Mouse (Mus musculus) right cerebral cortex, adult 2 months (tissue): ENCODE measurements at regions not wholly inside any gene's neighbourhood (a gene's known extent, or its start where the extent isn't known, plus 50 kb on each side); places are given as distances from the start of the nearest gene placed in this dataset.

Experiments used
- DNase-seq, 2 experiments: peaks; one replicate each; pipeline ENCODE4 v3.0.0; 2021 to 2022; ENCODE audit warnings: low spot score in 2 of 2

DNA sequence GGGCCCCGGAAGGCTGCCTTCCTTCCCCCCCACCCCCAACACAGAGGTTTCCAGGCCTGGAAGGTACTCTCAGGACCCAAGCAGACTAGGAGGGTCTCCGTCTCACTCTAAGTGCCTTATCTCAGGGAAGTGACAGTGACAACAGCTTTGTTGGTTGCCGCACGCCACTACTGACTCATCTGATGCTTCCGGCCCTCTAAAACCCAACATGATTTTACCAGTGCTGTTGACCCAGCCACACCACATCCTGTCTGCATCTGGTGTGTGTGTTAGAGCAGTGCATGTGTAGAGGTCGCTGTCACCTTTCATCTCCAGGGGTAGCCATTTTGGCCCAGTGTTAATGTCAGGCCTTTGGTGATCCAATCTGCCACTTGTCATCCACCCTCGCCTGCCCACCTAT is 206.5 kb downstream of the Rplp1 start:
- no peak for DNase-seq

GRCm38 (mm10) chr9:61707296-61707695 is 207.0 kb downstream of the Rplp1 start:
- DNase-seq, result no peak

- no peak for DNase-seq
Observed at GRCm38 (mm10) chr9:61706263-61706755, 208.0 kb downstream of the Rplp1 start.

- peak; percentile 63 to 68 for DNase-seq
Observed at GRCm38 (mm10) chr9:61705586-61706233, 208.6 kb downstream of the Rplp1 start.

GRCm38 (mm10) chr9:61703301-61703700 is 211.0 kb downstream of the Rplp1 start:
- no peak for DNase-seq

DNA sequence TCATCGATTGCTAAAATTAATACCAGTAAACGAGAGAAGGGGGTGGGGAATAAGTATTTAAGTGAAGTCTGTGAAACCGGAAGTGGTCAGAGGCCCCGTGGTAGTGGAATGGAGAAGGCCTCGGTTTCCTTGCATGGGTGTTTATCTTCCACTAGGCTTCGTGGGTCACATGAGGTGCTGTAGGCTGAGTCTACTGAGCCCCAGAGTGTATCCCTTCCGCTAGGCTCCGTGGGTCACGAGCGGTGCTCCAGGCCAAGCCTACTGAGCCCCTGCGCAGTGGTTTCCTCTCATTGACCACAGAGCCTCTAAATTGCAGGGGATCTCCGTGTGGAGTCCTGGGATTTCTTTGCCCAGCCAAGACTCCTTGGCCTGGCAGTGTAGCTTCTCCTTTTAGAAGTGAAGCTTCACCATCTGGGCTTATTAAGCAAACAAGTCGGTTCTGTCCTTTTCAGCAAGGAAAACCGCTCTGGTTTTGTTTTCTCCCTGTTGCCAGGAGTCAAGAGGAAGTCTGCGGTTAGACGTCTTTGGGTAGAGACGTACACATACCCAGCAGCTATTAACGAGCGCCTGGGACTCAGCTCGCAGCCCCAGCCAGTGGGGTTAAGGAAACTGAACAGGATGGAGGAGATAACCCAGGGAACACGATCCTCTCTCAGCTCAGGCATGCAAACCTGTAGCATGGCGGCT is 211.9 kb downstream of the Rplp1 start:
- no peak for DNase-seq

DNA sequence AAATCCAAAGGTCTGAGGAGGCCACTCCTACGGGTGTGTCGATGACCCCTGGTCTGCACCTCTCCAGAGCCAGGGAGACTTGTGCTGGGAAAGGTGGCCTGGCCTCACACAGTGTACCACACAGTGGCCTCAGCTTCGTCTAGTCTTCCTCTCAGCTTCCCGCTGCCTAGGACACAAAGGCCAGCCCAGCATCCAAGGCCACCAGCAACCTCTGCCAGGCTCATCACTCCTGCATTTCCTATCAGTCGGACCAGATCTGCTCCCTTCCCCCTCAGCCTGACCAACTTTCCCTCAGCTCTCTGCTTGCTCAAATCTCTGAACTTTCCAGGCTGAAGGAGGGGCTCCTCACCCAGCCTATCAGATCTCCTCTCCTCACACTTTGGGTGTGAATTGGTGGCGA is 213.8 kb downstream of the Rplp1 start:
- DNase-seq, result no peak

- DNase-seq, result no peak
Observed at GRCm38 (mm10) chr9:61699618-61700017, 214.7 kb downstream of the Rplp1 start.

DNA sequence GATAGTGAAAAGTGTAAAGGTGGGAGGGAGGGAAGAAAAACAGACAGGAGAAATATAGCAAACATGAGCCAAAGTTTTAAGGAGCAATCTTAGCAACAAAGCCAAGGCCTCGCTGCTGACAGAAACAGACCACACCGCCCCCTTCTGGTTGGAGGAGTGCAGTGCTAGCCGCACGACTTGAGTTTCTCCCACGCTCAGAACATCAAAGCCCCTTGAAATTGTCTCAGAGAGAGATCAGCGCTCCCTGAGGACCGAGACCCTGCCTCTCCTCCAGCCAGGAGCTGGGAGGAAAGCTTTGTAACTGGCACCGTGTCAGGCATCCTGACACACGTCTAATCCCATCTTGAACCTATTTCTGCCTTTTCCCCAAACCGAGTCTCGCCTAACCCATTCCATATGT is 216.4 kb downstream of the Rplp1 start:
- DNase-seq, result peak; percentile 69 to 70

GRCm38 (mm10) chr9:61696831-61697230 is 217.5 kb downstream of the Rplp1 start:
- DNase-seq, result no peak

- DNase-seq, result no peak
Observed at GRCm38 (mm10) chr9:61695821-61696220, 218.5 kb downstream of the Rplp1 start.

DNA sequence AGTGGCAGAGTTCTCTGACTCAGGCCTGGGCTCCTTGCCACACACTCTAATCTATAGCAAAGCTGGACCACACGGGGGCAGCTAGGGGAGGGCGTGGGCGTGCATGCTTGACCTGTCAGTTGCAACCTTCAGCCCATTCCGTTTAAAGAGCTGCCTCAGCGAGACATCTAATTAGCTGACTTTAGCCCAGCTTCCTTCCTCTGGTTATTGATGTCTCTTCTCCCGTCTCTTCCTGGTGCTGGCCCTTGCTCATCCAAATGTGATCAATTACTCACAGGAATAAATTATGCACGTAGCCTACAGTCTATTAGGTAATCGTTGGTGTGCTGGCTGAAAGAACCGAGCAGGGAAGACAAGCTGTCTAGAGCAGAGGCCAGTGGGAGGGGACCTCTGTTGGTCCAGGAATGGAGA is 219.0 kb downstream of the Rplp1 start:
- no peak for DNase-seq

GRCm38 (mm10) chr9:61694206-61694605 is 220.1 kb downstream of the Rplp1 start:
- no peak for DNase-seq

DNA sequence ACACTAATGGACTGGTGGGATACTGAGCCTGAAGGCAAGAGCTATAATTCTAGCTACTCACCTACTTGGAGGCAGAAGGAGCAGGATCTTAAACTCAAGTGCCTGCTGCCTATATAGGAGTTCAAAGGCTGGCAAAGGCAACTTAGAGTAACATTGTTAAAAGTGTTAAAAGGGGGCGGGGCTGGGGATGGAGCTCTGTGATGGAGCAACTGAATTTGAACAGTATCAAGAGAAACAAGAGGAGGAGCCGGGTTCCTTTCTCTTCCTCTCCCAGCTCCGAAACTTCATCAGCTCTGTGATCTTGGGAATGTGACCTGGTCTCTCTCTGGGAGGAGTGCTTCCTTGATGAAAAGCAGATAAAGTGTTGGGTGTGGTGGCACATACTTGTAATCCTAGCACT is 223.6 kb downstream of the Rplp1 start:
- DNase-seq, result no peak

DNA sequence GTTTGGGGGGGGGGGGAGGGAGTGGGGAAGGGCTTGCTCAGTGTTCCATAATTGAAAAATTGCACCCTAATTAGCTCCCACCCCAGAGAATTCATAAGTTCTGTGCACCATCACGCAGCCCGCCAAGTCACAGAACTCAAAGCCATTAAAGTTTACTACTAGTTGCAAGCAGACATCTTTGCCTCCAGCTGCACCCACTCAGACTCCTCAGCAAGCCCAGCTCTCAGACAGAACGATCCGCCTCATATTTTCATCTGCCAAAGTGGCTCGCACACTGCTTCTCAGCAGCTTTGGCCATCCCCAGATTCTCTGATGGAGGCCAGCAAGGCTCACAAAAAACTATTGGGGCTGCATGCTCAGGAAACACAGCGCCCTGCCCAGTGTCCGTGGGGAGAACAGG is 224.4 kb downstream of the Rplp1 start:
- DNase-seq, result peak in 1 of 2 experiments; percentile 33

GRCm38 (mm10) chr9:61689516-61689915 is 224.8 kb downstream of the Rplp1 start:
- DNase-seq, result no peak

- DNase-seq, result no peak
Observed at GRCm38 (mm10) chr9:61683557-61683956, 230.8 kb downstream of the Rplp1 start.

DNA sequence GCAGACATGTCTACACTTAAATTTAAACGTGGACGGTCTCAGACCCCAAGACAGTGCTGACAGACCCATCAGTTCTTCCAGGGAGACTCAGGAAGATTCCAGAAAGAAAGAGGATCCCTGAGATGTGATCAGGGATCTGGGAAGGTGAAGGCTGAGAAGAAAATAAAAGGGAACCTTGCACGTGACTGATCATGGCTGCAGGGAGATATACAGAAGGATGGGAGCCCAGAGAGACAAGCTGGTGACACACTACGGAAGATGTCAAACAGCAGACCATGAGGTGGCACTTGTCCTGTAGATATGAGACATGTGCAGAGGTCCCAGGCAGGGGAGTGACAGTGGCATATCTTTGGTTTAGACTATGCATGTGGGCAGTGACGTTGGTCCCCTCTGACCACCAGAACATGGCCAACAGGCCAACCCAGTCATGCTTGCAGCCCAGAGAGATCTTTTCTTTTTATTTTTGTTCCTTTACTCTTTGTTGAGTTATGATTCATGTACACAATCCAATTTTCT is 231.5 kb downstream of the Rplp1 start:
- no peak for DNase-seq

DNA sequence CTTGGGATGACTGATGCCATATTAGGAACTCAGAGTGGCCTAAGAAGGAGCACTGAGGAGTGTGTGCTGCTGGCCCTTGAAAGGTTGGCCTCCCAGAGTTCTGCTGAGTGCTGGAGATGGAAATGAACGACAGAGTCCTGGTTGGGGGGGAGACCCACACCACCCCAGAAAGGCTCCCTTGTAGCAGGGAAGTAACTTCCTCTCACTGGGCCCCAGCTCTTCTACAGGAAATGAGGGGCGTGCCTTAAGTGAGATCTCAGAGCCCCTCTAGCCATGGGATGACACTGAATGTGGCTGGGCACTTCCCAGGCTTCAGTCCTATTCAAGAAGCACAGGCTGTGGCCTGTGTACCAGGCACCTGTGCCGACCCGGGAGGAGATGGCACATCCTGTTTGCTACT is 232.0 kb downstream of the Rplp1 start:
- DNase-seq, result no peak

DNA sequence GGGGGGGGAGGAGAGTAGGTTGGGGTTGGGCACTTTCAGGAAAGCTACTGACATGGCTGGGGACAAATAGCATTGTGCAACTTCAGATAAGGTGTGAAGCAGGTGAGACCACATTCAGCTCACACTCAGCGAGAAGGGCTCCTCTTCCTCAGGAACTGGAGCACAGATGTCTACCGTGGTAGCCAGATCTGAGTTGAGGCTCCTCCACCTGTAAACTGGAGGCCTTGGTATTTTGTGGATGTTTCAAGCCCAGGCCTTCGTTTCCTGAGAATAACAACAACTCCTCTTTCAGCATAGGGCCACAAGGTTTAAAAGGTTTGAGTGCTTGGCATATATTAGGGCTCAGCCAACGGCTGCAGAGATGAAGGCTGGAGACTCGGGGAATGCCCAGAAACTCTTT is 232.9 kb downstream of the Rplp1 start:
- no peak for DNase-seq

DNA sequence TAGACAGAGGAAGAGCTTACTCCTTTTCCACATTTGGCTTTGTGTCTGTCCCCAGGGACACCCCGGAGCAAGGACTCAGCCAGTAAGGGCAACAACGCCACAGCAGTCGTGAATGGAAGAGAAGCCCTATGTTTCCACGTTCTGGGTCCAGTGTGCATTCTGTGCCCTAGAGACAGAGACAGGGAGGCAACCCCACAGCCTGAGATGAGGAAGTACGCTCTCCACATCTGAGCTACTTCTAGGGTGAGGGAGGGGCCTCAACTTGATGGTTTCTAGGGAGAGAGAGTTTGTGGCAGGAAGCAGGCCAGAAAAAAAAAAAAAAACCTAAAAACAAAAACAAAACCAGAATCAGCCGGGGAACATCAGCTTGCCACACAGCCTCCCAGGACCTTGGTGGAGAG is 233.4 kb downstream of the Rplp1 start:
- no peak for DNase-seq

DNA sequence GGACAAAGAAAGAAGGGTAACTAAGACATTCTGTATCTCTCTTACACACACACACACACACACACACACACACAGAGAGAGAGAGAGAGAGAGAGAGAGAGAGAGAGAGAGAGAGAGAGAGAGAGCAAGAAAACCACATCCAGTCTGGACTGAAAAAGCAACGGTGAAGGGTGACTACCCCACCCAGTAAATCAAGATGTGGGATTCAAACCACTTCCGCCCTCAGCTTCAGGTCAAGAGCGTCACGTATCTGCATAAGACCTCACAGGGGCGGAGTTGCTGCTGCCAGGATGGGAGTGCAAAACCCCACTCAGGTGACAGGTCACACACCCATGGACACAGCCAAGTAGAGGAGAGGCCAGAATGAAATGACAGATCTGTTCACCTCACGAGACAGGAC is 234.7 kb downstream of the Rplp1 start:
- no peak for DNase-seq

GRCm38 (mm10) chr9:61677603-61678002 is 236.7 kb downstream of the Rplp1 start:
- no peak for DNase-seq
